Mouse (Mus musculus): ENCODE measurements around the gene Igsf21.

Gene Igsf21

GRCm38 (mm10) chr4:140200296-140200695 lies 46.3 kb downstream of the Igsf21 start:
- DNase-seq (ENCODE audit: low read depth in 1 of 2, low spot score in 2 of 2) = no peak

GRCm38 (mm10) chr4:140196717-140197116 lies 49.9 kb downstream of the Igsf21 start:
- no peak for DNase-seq (ENCODE audit: low read depth in 1 of 2, low spot score in 2 of 2)

- no peak for DNase-seq (ENCODE audit: low read depth in 1 of 2, low spot score in 2 of 2)
Measured at GRCm38 (mm10) chr4:140192276-140193002, 54.1 kb downstream of the Igsf21 start.

- no peak for DNase-seq (ENCODE audit: low read depth in 1 of 2, low spot score in 2 of 2)
Measured at GRCm38 (mm10) chr4:140189601-140190000, 57.0 kb downstream of the Igsf21 start.

- DNase-seq (ENCODE audit: low read depth in 1 of 2, low spot score in 2 of 2) = no peak
Measured at GRCm38 (mm10) chr4:140188626-140189025, 58.0 kb downstream of the Igsf21 start.

- DNase-seq (ENCODE audit: low read depth in 1 of 2, low spot score in 2 of 2) = no peak
Measured at GRCm38 (mm10) chr4:140187404-140188145, 59.0 kb downstream of the Igsf21 start.

- no peak for DNase-seq (ENCODE audit: low read depth in 1 of 2, low spot score in 2 of 2)
Measured at GRCm38 (mm10) chr4:140179576-140179975, 67.0 kb downstream of the Igsf21 start.

- DNase-seq (ENCODE audit: low read depth in 1 of 2, low spot score in 2 of 2) = no peak
Measured at GRCm38 (mm10) chr4:140177055-140177454, 69.5 kb downstream of the Igsf21 start.

GRCm38 (mm10) chr4:140173746-140174399 lies 72.7 kb downstream of the Igsf21 start:
- DNase-seq (ENCODE audit: low read depth in 1 of 2, low spot score in 2 of 2) = no peak

GRCm38 (mm10) chr4:140173084-140173483 lies 73.5 kb downstream of the Igsf21 start:
- DNase-seq (ENCODE audit: low read depth in 1 of 2, low spot score in 2 of 2) = no peak

- DNase-seq (ENCODE audit: low read depth in 1 of 2, low spot score in 2 of 2) = no peak
Measured at GRCm38 (mm10) chr4:140171917-140172316, 74.7 kb downstream of the Igsf21 start.

- DNase-seq (ENCODE audit: low read depth in 1 of 2, low spot score in 2 of 2) = no peak
Measured at GRCm38 (mm10) chr4:140171189-140171588, 75.4 kb downstream of the Igsf21 start.

- DNase-seq (ENCODE audit: low read depth in 1 of 2, low spot score in 2 of 2) = no peak
Measured at GRCm38 (mm10) chr4:140165851-140166250, 80.7 kb downstream of the Igsf21 start.

GRCm38 (mm10) chr4:140164662-140165061 lies 81.9 kb downstream of the Igsf21 start:
- no peak for DNase-seq (ENCODE audit: low read depth in 1 of 2, low spot score in 2 of 2)

GRCm38 (mm10) chr4:140159617-140160016 lies 87.0 kb downstream of the Igsf21 start:
- DNase-seq (ENCODE audit: low read depth in 1 of 2, low spot score in 2 of 2) = no peak

GRCm38 (mm10) chr4:140154899-140155463 lies 91.6 kb downstream of the Igsf21 start:
- DNase-seq (ENCODE audit: low read depth in 1 of 2, low spot score in 2 of 2) = no peak

GRCm38 (mm10) chr4:140154484-140154883 lies 92.1 kb downstream of the Igsf21 start:
- no peak for DNase-seq (ENCODE audit: low read depth in 1 of 2, low spot score in 2 of 2)

GRCm38 (mm10) chr4:140153711-140154114 lies 92.9 kb downstream of the Igsf21 start:
- no peak for DNase-seq (ENCODE audit: low read depth in 1 of 2, low spot score in 2 of 2)

- no peak for DNase-seq (ENCODE audit: low read depth in 1 of 2, low spot score in 2 of 2)
Measured at GRCm38 (mm10) chr4:140153101-140153500, 93.5 kb downstream of the Igsf21 start.

- no peak for DNase-seq (ENCODE audit: low read depth in 1 of 2, low spot score in 2 of 2)
Measured at GRCm38 (mm10) chr4:140149706-140150105, 96.9 kb downstream of the Igsf21 start.

GRCm38 (mm10) chr4:140147857-140148695 lies 98.5 kb downstream of the Igsf21 start:
- DNase-seq (ENCODE audit: low read depth in 1 of 2, low spot score in 2 of 2) = no peak
